Mouse (Mus musculus): ENCODE data around the gene Cdkal1.

GRCm38 (mm10) chr13:29687872-29688271 is 167.6 kb downstream of the Cdkal1 start:
- TF ChIP-seq CTCF (IDR thresholded peaks at IDR 0.05; ENCODE audit: extremely low read depth, insufficient read length, insufficient replicate concordance, low read depth, low read length) (no peak), POLR2A (IDR thresholded peaks at IDR 0.05; ENCODE audit: low read depth, low read length) (no peak)

Measured in small intestine, adult 2 months (tissue).